Mouse (Mus musculus): ENCODE measurements around the gene Gpn1. TPM values are rescaled to one million over a fixed set of nuclear protein-coding genes. Genes with fewer than 3 reads are reported as not detected.
"Not testable (repeated sequence)": the region's sequence is repeated elsewhere in the genome, so short reads cannot be mapped to it uniquely, and the experiment has no call there.

Gene Gpn1
- 10 to 100 TPM; 32.5 to 34.0 TPM for total RNA-seq (2021)

GRCm38 (mm10) chr5:31494513-31495297 lies at the start of gene Gpn1:
Gene Gpn1 (plus strand): TSS chr5:31494741.
- DNase-seq = peak; percentile 89

- DNase-seq = no peak
These were observed 43.2 kb upstream of the Gpn1 start for GRCm38 (mm10) chr5:31451336-31451735.

GRCm38 (mm10) chr5:31451878-31452561 lies 42.5 kb upstream of the Gpn1 start, which contains the start of gene Zfp512:
Gene Zfp512 (plus strand): TSS chr5:31452431.
- DNase-seq = peak; percentile 89 to 91

GRCm38 (mm10) chr5:31452562-31452878 lies 42.0 kb upstream of the Gpn1 start:
- DNase-seq = no peak

- DNase-seq = no peak
These were observed 41.6 kb upstream of the Gpn1 start for GRCm38 (mm10) chr5:31452886-31453410.

GRCm38 (mm10) chr5:31467798-31468197 lies 26.7 kb upstream of the Gpn1 start:
- DNase-seq = no peak

GRCm38 (mm10) chr5:31469711-31470110 lies 24.8 kb upstream of the Gpn1 start:
- DNase-seq = no peak

- DNase-seq = no peak
These were observed 24.2 kb upstream of the Gpn1 start for GRCm38 (mm10) chr5:31470334-31470733.

GRCm38 (mm10) chr5:31480536-31480935 lies 14.0 kb upstream of the Gpn1 start:
- DNase-seq = peak in 1 of 2 experiments; percentile 8

GRCm38 (mm10) chr5:31485440-31485839 lies 9.1 kb upstream of the Gpn1 start, which contains the start of gene 4930548H24Rik:
Gene 4930548H24Rik (plus strand): TSS chr5:31485740.
- DNase-seq = no peak

GRCm38 (mm10) chr5:31487889-31488288 lies 6.7 kb upstream of the Gpn1 start:
- DNase-seq = no peak

GRCm38 (mm10) chr5:31489116-31489769 lies 5.3 kb upstream of the Gpn1 start:
- no peak for DNase-seq

GRCm38 (mm10) chr5:31492031-31492430 lies 2.5 kb upstream of the Gpn1 start:
- DNase-seq = no peak

- DNase-seq = no peak
These were observed 10.3 kb downstream of the Gpn1 start for GRCm38 (mm10) chr5:31504843-31505242.

GRCm38 (mm10) chr5:31512481-31512880 lies 17.9 kb downstream of the Gpn1 start:
- DNase-seq = no peak

- no peak for DNase-seq
These were observed 26.0 kb downstream of the Gpn1 start for GRCm38 (mm10) chr5:31520556-31520955.

GRCm38 (mm10) chr5:31526354-31527116 lies 32.0 kb downstream of the Gpn1 start, which contains the start of gene Slc4a1ap:
Gene Slc4a1ap (plus strand): TSS chr5:31526995.
- DNase-seq = peak; percentile 77 to 80

- DNase-seq = no peak
These were observed 32.7 kb downstream of the Gpn1 start for GRCm38 (mm10) chr5:31527117-31527680.

- DNase-seq = not testable (repeated sequence)
These were observed 33.2 kb downstream of the Gpn1 start, which contains the start of gene Supt7l for GRCm38 (mm10) chr5:31527707-31528106. Gene Supt7l (minus strand): TSS chr5:31527807.

GRCm38 (mm10) chr5:31528560-31528959 lies 34.0 kb downstream of the Gpn1 start:
- no peak for DNase-seq

- DNase-seq = no peak
These were observed 40.7 kb downstream of the Gpn1 start for GRCm38 (mm10) chr5:31535228-31535627.

GRCm38 (mm10) chr5:31559401-31559800 lies 64.9 kb downstream of the Gpn1 start:
- DNase-seq = no peak
